Mouse (Mus musculus): ENCODE data around the gene Btbd11.

Btbd11 gene

GRCm38 (mm10) chr10:85420851-85421628 is 34.4 kb downstream of the Btbd11 start:
- DNase-seq (ENCODE audit: low read depth, low spot score): peak; percentile 29

DNA sequence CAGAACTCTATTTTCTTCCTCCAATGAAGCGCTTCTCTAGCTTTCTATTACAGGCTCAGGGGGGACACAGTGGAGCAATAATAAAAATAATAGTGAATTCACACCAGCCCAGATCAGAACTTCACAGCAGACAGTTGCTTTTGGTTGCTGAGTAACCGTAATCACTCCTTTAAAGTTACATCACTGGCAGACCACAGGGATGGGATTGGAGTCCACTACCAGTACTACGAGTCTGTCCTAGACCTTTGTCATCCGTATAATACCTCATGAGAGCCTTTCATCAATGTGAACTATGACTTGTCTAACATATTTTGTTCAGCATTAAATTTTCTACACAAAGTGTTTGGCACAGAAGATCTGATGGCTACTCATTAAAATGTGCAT is 35.0 kb downstream of the Btbd11 start:
- DNase-seq (ENCODE audit: low read depth, low spot score): no peak

- no peak for DNase-seq (ENCODE audit: low read depth, low spot score)
These were observed 39.1 kb downstream of the Btbd11 start for GRCm38 (mm10) chr10:85425756-85426155.

DNA sequence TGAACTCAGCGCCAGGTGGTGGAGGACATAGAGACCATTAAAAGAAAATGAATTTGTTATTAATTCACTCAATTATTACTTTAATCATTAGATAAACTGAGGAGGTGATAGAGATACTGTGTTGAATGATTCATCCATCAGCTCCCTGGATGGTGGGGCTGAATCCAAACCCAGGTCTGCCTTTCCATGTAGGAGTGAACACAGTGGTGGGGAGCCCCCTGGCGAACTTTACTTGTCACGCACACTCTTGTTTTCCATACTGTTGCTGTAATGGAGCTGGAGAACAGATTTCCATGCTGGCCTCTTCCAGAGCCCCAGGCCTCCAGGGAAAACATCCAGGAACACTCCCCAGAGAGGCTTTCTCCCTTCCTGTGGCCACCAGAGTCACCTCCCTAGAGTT is 50.6 kb downstream of the Btbd11 start:
- no peak for DNase-seq (ENCODE audit: low read depth, low spot score)

GRCm38 (mm10) chr10:85443371-85443770 is 56.8 kb downstream of the Btbd11 start:
- no peak for DNase-seq (ENCODE audit: low read depth, low spot score)

DNA sequence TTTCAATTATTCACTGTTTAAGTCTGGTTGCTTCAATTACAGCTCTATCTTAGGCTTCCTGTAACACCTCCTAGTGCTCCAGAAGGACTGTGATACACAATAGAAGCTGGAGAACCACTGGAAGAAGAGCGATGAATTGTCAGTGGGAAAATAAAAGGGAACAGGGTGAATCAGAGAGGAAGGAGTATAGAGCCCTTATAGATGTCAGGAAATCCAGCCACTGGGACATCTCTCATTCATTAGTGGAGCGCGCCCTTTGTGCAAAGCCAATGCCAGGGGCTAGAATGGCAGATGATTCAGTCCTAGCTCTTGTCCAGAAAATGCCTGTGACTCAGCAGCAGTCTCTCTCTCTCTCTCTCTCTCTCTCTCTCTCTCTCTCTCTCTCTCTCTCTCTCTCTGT is 59.3 kb downstream of the Btbd11 start:
- no peak for DNase-seq (ENCODE audit: low read depth, low spot score)

DNA sequence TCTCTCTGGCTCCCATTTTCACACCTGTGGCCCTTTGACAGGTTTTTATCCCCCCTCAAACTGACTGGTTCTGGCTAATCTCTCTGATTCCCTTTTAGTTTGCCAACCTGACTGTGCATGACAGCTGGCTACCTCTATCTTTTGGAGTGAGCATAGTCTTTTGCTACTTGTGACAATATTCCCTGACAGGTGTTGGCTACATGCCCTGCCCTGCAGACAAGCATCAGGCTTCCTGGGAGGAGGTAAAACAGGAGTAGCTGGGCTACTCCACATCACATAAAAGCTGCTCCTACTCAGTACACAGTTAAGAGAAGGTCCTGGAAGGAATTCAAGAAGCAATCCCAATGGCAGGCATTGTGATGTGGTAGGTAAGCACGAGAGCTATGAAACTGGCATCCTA is 60.1 kb downstream of the Btbd11 start:
- no peak for DNase-seq (ENCODE audit: low read depth, low spot score)

DNA sequence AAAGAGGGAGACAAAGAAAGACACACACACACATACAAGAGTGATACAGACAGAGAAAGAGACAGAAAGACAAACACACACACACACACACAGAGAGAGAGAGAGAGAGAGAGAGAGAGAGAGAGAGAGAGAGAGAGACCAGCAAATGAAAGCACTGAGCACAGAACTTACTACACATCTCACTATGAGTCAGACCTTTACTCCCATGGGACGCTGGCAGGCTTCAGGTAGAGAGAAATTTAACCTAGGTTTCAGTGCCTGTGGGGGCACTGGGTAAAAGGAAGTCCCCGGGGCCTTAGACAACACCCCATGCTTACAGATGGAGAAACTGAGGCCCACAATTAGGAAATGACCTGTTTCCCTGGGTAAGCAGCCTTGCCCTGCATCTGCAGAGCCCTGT is 61.3 kb downstream of the Btbd11 start:
- no peak for DNase-seq (ENCODE audit: low read depth, low spot score)

GRCm38 (mm10) chr10:85451629-85452368 is 65.2 kb downstream of the Btbd11 start:
- DNase-seq (ENCODE audit: low read depth, low spot score): peak; percentile 37

- DNase-seq (ENCODE audit: low read depth, low spot score): no peak
These were observed 66.7 kb downstream of the Btbd11 start for GRCm38 (mm10) chr10:85453221-85453775.

DNA sequence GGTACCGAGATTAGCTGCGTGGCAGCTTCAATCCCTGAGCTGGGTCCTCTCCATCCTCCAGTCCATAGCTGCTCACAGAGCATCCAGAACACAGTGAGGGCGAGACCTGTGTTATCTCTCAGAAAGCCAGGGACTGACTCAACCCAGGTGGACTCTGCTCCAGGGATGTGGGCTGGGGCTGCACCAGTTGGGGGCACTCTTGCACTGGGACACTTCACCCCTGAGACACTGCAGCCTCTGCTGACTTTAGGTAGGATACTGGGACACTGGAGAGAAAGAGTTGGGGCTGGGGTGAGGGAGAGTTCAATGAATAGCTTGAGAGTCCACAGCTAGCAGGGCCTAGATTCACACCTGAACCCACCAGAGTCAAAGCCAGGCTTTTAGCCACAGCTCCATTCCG is 69.4 kb downstream of the Btbd11 start:
- DNase-seq (ENCODE audit: low read depth, low spot score): no peak

GRCm38 (mm10) chr10:85458744-85459344 is 72.2 kb downstream of the Btbd11 start:
- peak; percentile 69 for DNase-seq (ENCODE audit: low read depth, low spot score)

- no peak for DNase-seq (ENCODE audit: low read depth, low spot score)
These were observed 74.1 kb downstream of the Btbd11 start for GRCm38 (mm10) chr10:85460736-85461135.

DNA sequence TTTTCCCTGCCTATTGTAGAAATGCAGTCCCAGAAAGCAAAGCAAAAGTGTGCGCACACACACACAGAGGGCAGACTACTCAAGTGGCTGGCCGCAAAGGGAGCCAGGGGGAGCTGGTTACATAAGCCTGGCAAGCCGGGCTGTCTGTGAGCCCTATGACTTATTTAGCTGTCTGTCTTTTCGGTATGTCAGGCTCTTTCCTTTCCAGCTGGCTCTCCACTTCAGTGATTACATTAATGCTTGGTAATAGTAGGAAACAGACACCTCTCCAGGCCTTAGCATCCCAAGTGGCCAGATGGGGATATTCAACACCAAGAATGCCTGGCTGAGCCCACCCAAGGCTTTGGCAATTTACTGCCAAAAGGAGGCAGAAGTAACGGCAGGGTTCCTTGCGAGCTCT is 77.5 kb downstream of the Btbd11 start:
- peak; percentile 42 for DNase-seq (ENCODE audit: low read depth, low spot score)

DNA sequence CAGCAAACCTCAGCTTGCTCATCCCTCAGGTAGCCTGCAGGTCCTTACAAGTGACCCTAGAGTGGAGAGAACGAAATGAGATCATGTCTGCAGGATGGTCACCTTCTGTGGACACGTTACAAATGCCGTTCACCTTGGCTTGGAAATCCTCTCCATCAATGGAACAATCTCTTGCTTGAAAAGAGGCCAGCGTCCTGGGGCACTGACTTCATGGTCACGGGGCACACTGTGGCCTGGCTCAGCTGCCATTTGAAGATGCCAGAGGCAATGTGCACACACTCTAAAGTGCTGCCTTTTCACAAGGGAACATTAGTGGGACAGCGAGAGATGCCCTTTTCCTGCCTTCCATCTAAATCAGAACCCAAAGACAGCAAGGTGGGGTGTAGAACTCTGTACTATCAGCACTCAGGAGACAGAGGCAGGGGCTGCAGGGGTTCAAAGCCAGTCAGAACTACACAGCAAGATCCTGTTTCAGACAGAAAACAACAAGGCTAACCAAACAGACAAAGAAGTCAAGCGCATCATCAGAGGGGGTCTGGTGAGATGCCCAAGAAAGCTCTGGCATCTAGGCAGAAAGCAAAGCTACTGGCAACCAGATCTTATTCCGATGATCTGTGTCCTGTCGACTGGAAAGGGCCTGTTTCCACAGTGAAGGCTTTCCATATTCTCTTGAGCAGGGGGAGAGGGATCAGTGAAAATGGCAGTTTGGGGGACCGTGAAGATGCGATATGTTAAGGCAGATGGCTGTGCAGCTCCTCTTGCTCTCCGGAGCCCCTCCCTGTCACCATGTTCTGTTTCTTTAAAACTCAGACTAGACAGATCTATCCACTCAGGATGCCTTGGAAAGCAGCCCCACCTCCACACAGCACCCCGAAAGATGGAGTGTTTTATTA is 79.1 kb downstream of the Btbd11 start:
- no peak for DNase-seq (ENCODE audit: low read depth, low spot score)

- no peak for DNase-seq (ENCODE audit: low read depth, low spot score)
These were observed 79.8 kb downstream of the Btbd11 start for GRCm38 (mm10) chr10:85466409-85466761.

DNA sequence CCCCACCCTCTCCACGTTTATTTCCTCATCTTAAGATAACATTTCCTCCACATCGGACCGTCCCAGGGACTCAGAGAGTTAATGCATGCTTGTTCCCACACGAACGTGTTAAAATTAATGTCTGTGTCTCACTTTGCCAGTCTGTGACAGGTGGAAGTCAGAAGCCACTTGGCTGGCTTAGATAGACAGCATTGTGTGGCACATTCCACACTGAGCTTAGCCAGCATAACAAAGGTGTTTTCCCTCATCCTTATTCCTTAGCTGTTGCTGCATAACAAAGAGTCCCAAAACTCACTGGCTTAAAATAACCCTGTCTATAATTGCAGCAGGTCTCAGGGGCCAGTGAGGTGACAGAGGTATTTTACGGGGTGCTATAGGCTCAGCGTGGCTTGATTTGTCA is 80.8 kb downstream of the Btbd11 start:
- DNase-seq (ENCODE audit: low read depth, low spot score): no peak

GRCm38 (mm10) chr10:85468527-85468926 is 81.9 kb downstream of the Btbd11 start:
- no peak for DNase-seq (ENCODE audit: low read depth, low spot score)

- DNase-seq (ENCODE audit: low read depth, low spot score): no peak
These were observed 82.7 kb downstream of the Btbd11 start for GRCm38 (mm10) chr10:85469341-85469740.

DNA sequence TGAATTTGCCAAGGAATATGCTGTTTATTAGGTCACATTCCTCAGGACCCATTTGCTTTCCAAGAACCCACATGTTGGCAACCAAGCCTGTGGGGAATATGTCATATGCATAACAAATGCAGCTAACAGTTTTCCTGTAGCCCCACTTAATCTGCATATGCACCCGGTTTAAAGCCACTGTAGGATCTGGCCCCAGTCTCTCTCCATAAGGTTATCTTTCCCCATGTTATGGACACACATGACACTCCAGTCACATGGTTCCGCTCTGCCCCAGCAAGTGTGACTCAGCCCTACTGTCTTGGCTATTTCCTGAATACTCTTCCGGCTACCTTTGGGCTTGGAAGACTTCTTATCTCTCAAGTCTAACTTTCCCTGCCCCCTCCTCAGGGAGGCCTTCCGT is 86.7 kb downstream of the Btbd11 start:
- DNase-seq (ENCODE audit: low read depth, low spot score): no peak

GRCm38 (mm10) chr10:85473871-85474270 is 87.3 kb downstream of the Btbd11 start:
- DNase-seq (ENCODE audit: low read depth, low spot score): no peak

All from mesoderm, embryonic 11.5 days (tissue).